Mouse (Mus musculus): ENCODE measurements around the gene Ttll3. TPM values are rescaled to one million over a fixed set of nuclear protein-coding genes. Genes with fewer than 3 reads are reported as not detected.

Ttll3 gene
- polyA plus RNA-seq, 1 experiment from 2014 or later, result 7.4 TPM

DNA sequence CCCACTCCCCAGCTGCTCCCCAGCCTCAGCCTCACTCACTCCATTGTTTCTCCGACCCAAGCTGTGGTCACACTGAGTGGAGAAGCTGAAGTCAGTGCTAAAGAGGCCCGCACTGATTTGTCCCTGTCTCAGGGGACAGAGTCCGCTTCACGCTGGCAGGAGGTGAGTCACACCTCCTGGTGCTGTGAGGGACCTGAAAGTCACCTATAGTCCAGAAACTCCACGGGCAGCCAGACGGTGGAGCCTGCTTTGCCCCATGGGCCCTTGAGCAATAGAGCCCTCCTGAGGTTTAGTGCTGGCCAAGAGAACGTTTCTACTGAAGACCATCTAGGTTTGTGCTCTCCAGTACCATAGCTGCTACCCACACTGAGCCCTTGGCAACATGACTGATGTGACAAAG is 45.6 kb downstream of the Ttll3 start:
- WGBS, result 78% methylated on average over 7 of the region's 7 CpGs
- H3K4me3 ChIP-seq, result no peak overlapping the region
- H3K36me3 ChIP-seq, result no peaks in the 10 kb centered on the region
- no peak for DNase-seq (ENCODE audit: low spot score)
- H3K4me1 ChIP-seq (replicated peaks), result no peaks in the 10 kb centered on the region
- H3K27me3 ChIP-seq (ENCODE audit: insufficient read depth, poor library complexity, severe bottlenecking), result no peaks in the 10 kb centered on the region
- H3K27ac ChIP-seq, result no peak overlapping the region
- H3K9me3 ChIP-seq, result no peaks in the 10 kb centered on the region

DNA sequence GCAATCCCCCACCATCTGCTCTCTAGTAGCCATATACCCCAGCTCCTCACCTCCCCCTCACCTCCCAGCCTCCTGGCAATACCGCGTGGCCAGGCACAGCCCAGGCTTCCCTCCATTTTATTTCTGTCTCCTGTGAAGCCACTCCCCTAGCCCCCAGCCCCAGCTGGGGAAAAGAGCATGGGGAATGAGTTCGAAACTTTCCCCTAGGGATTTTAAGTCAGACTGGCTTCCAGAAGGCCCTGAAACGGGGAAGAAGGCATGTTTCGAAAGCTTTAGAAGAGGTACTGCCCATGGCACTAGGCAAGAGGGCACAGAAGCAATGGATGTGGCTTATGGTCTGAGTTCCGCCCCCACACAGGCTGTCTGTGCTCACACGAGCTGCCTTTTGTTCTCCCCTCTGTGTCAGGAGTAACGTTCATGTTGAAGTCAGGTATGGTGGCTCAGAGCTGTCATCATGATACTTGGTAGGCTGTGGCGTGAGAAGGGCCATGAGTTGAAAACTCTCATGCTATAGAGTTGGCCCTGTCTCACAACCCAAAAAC is 46.7 kb downstream of the Ttll3 start, which contains the start of gene Cidec:
Cidec (minus strand) TSS at position 97 of the 542 bp plus-strand sequence.
- WGBS, result 79% methylated on average over 9 of the region's 9 CpGs
- no peak for DNase-seq (ENCODE audit: low spot score)
- no peak within 1 kb of the TSS for H3K27ac ChIP-seq
- no peak within 1 kb of the TSS for H3K4me3 ChIP-seq
- H3K36me3 ChIP-seq, result no peaks in the 10 kb centered on the region
- no peaks in the 10 kb centered on the region for H3K4me1 ChIP-seq (replicated peaks)
- no peaks in the 10 kb centered on the region for H3K9me3 ChIP-seq
- H3K27me3 ChIP-seq (ENCODE audit: insufficient read depth, poor library complexity, severe bottlenecking), result no peaks in the 10 kb centered on the region

DNA sequence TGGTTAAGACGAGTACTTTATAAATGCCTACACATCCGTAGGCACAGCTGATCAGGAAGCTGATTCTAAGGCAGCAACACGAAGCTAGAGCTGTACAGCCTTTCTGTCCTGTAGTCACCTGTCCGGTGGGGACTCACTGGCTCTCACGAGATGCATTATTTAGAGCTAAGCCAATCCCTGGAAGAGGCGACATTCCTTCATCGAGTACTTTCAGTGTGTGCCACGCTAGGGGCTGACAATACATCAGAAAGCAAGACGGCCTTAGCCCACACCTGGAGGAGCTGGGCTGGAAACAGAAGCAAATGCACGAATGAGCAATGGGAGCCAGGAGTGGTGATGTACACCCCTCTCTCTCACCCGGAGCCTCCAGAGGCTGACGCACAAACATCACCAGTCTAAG is 48.1 kb downstream of the Ttll3 start:
- H3K36me3 ChIP-seq, result no peaks in the 10 kb centered on the region
- peaks cover 3% of the 10 kb centered on the region; the same call in 1 of the 2 replicates for H3K4me1 ChIP-seq (replicated peaks)
- 80% methylated on average over 12 of the region's 12 CpGs for WGBS
- H3K27me3 ChIP-seq (ENCODE audit: insufficient read depth, poor library complexity, severe bottlenecking), result no peaks in the 10 kb centered on the region
- no peak for DNase-seq (ENCODE audit: low spot score)
- no peak overlapping the region for H3K4me3 ChIP-seq
- H3K9me3 ChIP-seq, result no peaks in the 10 kb centered on the region
- H3K27ac ChIP-seq, result no peak overlapping the region

- no peak overlapping the region for H3K4me3 ChIP-seq
- no peaks in the 10 kb centered on the region for H3K27me3 ChIP-seq (ENCODE audit: insufficient read depth, poor library complexity, severe bottlenecking)
- H3K4me1 ChIP-seq (replicated peaks), result peaks cover 16% of the 10 kb centered on the region
- no peak for DNase-seq (ENCODE audit: low spot score)
- H3K27ac ChIP-seq, result no peak overlapping the region
- WGBS, result 67% methylated on average over 12 of the region's 12 CpGs
- H3K36me3 ChIP-seq, result no peaks in the 10 kb centered on the region
- no peaks in the 10 kb centered on the region for H3K9me3 ChIP-seq
These were observed 49.8 kb downstream of the Ttll3 start for GRCm38 (mm10) chr6:113438721-113439430.

GRCm38 (mm10) chr6:113440686-113441085 is 51.6 kb downstream of the Ttll3 start:
- Histone ChIP-seq H3K27ac (no peak overlapping the region), H3K9me3 (no peaks in the 10 kb centered on the region), H3K36me3 (peaks cover 7% of the 10 kb centered on the region), H3K4me3 (no peak overlapping the region), H3K4me1 (replicated peaks) (peaks cover 16% of the 10 kb centered on the region), H3K27me3 (ENCODE audit: insufficient read depth, poor library complexity, severe bottlenecking) (no peaks in the 10 kb centered on the region)
- WGBS, result 89% methylated on average over 3 of the region's 3 CpGs
- no peak for DNase-seq (ENCODE audit: low spot score)

DNA sequence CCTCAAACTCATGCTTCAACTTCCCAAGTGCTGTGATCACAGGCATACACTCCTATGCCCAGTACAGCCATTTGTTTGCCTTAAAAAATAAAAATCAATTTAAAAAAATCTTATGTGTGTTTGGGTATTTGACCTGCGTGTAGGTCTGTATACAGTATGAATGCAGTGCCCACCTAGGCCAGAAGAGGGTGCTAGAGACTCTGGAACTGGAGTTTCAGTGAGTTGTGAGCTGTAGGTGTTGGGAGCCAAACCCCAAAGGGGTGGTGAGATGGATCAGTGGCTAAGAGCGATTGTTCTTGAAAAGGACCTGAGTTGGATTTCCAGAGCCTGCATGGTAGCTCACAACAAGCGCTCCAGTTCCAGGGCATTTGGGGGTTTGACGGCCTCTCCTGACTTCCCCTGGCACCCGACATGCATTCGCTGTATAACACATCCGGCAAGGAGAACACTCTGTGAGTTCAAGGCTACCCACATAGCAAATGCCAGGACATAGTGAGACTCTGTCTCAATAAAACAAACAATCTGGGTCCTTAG is 52.2 kb downstream of the Ttll3 start:
- H3K4me3 ChIP-seq, result no peak overlapping the region
- H3K36me3 ChIP-seq, result peaks cover 11% of the 10 kb centered on the region
- H3K4me1 ChIP-seq (replicated peaks), result peaks cover 16% of the 10 kb centered on the region
- no peaks in the 10 kb centered on the region for H3K27me3 ChIP-seq (ENCODE audit: insufficient read depth, poor library complexity, severe bottlenecking)
- WGBS, result 55% methylated on average over 7 of the region's 7 CpGs
- DNase-seq (ENCODE audit: low spot score), result peak; percentile 81
- H3K27ac ChIP-seq, result no peak overlapping the region
- no peaks in the 10 kb centered on the region for H3K9me3 ChIP-seq

GRCm38 (mm10) chr6:113442087-113442441 is 53.0 kb downstream of the Ttll3 start:
- Histone ChIP-seq H3K4me1 (replicated peaks) (peaks cover 16% of the 10 kb centered on the region), H3K9me3 (no peaks in the 10 kb centered on the region), H3K27me3 (ENCODE audit: insufficient read depth, poor library complexity, severe bottlenecking) (no peaks in the 10 kb centered on the region), H3K36me3 (peaks cover 20% of the 10 kb centered on the region), H3K4me3 (peak overlapping the region; percentile 97), H3K27ac (peak overlapping the region; percentile 93)
- WGBS, result 43% methylated on average over 9 of the region's 9 CpGs
- DNase-seq (ENCODE audit: low spot score), result no peak

DNA sequence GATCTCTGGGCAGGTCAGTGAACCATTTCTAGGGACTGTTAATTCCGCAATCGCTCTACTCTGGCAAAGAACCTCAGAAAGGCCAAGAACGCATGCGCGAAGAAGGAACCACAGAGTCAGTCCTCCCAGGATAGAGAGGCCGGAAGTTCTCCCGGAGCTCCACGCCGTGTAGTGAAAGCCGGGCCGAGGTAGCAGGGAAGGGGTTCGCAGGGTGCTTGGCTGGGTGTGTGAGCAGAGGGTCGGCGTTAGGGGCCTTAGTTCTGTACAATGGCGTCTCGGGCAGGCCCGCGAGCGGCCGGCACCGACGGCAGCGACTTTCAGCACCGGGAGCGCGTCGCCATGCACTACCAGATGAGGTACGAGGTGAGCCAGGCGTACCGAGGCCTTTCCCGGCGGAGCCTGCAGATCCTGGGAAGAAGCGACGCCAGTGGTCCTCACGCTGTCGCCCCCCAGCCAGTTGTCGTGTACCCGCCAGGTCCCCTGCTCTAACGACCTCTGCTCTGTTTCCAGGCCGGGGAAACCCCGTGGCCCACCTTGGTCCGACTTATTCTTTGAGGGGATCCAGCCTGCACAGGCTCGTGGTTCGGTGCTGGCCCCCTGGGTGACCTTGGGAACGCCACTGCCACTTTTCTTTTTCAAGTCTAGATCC is 53.5 kb downstream of the Ttll3 start, which contains the start of gene Jagn1:
Jagn1 (plus strand) TSS at position 128 of the 649 bp plus-strand sequence.
- H3K36me3 ChIP-seq, result peaks cover 25% of the 10 kb centered on the region
- peak; percentile 95 for DNase-seq (ENCODE audit: low spot score)
- WGBS, result 1% methylated on average over 45 of the region's 45 CpGs
- H3K9me3 ChIP-seq, result no peaks in the 10 kb centered on the region
- H3K27me3 ChIP-seq (ENCODE audit: insufficient read depth, poor library complexity, severe bottlenecking), result no peaks in the 10 kb centered on the region
- peak within 1 kb of the TSS; percentile 97 for H3K4me3 ChIP-seq
- H3K4me1 ChIP-seq (replicated peaks), result peaks cover 16% of the 10 kb centered on the region
- H3K27ac ChIP-seq, result peak within 1 kb of the TSS; percentile 93

DNA sequence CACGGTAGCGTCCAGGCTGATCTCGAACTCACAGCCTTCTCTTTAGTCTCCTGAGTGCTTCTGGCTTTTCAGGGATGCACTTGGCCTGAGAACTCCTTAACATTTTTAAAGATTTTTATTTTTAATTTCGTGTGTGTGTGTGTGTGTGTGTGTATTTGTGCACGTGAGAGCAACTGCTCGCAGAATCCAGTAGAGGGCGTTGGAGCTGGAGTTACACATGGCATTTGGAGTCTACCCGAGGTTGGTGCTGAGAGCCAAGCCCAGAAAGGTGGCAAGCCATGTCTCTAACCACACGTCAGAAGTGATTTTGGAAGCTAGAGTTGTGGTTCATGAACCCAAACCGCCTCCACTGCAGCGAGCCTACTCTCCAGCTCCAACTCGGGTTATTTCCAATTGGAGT is 54.0 kb downstream of the Ttll3 start:
- Histone ChIP-seq H3K36me3 (peaks cover 30% of the 10 kb centered on the region), H3K27ac (peak overlapping the region; percentile 93), H3K4me3 (peak overlapping the region; percentile 97), H3K4me1 (replicated peaks) (peaks cover 16% of the 10 kb centered on the region), H3K9me3 (no peaks in the 10 kb centered on the region), H3K27me3 (ENCODE audit: insufficient read depth, poor library complexity, severe bottlenecking) (no peaks in the 10 kb centered on the region)
- peak; percentile 12 for DNase-seq (ENCODE audit: low spot score)
- WGBS, result 48% methylated on average over 12 of the region's 12 CpGs

DNA sequence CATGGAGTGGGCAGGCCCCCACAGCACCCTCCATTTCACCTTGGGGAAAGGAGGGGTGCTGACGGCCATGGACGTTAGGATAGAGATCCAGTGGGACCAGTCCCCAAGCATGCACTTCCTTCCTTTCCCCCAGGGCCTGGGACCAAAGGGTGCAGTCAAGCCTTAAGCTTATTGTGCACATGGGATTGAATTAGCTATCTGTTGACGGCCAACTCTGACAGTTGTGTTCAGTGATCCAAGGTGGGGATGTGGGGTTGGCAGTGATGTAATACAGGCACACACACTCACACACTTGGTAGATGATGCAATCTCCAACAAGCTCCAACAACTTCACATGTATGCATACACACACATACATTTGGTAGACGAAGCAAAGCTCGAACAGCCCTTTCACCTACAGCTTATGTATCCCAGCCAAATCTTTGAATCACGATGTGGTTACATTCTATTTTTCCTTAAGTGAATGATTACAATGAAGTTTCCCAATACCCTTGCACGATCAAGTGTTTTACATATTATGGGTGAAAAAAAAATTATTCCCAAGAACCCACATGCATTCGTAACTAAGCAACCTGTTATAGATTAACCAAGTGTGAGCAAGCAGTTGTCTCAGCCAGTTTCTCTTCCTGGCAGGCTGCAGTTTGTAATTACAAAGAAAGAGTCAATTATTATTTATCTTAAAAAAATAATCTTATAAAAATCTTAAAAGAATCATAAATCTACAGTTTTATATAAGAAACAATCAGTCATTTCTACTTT is 55.3 kb downstream of the Ttll3 start:
- Histone ChIP-seq H3K27me3 (ENCODE audit: insufficient read depth, poor library complexity, severe bottlenecking) (no peaks in the 10 kb centered on the region), H3K36me3 (peaks cover 43% of the 10 kb centered on the region), H3K27ac (no peak overlapping the region), H3K9me3 (no peaks in the 10 kb centered on the region), H3K4me1 (replicated peaks) (peaks cover 16% of the 10 kb centered on the region), H3K4me3 (no peak overlapping the region)
- WGBS, result 86% methylated on average over 8 of the region's 8 CpGs
- DNase-seq (ENCODE audit: low spot score), result no peak

GRCm38 (mm10) chr6:113447639-113448038 is 58.6 kb downstream of the Ttll3 start:
- no peak overlapping the region for H3K4me3 ChIP-seq
- H3K27me3 ChIP-seq (ENCODE audit: insufficient read depth, poor library complexity, severe bottlenecking), result no peaks in the 10 kb centered on the region
- no peak overlapping the region for H3K27ac ChIP-seq
- no peak for DNase-seq (ENCODE audit: low spot score)
- H3K4me1 ChIP-seq (replicated peaks), result peaks cover 11% of the 10 kb centered on the region
- 93% methylated on average over 4 of the region's 4 CpGs for WGBS
- no peaks in the 10 kb centered on the region for H3K9me3 ChIP-seq
- H3K36me3 ChIP-seq, result peaks cover 46% of the 10 kb centered on the region

- no peaks in the 10 kb centered on the region for H3K9me3 ChIP-seq
- H3K4me1 ChIP-seq (replicated peaks), result no peaks in the 10 kb centered on the region
- WGBS, result 93% methylated on average over 2 of the region's 2 CpGs
- H3K4me3 ChIP-seq, result no peak overlapping the region
- peaks cover 29% of the 10 kb centered on the region for H3K36me3 ChIP-seq
- H3K27ac ChIP-seq, result no peak overlapping the region
- H3K27me3 ChIP-seq (ENCODE audit: insufficient read depth, poor library complexity, severe bottlenecking), result no peaks in the 10 kb centered on the region
- DNase-seq (ENCODE audit: low spot score), result no peak
These were observed 62.8 kb downstream of the Ttll3 start for GRCm38 (mm10) chr6:113451839-113452238.
